Mouse (Mus musculus) adrenal gland, adult 10 weeks (tissue): ENCODE measurements around the gene Ncoa5. TPM values are rescaled to one million over a fixed set of nuclear protein-coding genes. Genes with fewer than 3 reads are reported as not detected.

Experiments
- polyA plus RNA-seq: library from polyadenylated mRNA; stranded (reverse); fragments of 350-450 nt; fragmentation: Illumina TruSeq; extraction: RNeasy Lipid Tissue Mini Kit (QIAGEN cat#74804); gene quantifications from one replicate; pipeline ENCODE4 v1.2.3, GENCODE M21; 2014; ENCODE audit warnings: low read depth, low replicate concordance

Gene Ncoa5
- 11.4 TPM for polyA plus RNA-seq

DNA sequence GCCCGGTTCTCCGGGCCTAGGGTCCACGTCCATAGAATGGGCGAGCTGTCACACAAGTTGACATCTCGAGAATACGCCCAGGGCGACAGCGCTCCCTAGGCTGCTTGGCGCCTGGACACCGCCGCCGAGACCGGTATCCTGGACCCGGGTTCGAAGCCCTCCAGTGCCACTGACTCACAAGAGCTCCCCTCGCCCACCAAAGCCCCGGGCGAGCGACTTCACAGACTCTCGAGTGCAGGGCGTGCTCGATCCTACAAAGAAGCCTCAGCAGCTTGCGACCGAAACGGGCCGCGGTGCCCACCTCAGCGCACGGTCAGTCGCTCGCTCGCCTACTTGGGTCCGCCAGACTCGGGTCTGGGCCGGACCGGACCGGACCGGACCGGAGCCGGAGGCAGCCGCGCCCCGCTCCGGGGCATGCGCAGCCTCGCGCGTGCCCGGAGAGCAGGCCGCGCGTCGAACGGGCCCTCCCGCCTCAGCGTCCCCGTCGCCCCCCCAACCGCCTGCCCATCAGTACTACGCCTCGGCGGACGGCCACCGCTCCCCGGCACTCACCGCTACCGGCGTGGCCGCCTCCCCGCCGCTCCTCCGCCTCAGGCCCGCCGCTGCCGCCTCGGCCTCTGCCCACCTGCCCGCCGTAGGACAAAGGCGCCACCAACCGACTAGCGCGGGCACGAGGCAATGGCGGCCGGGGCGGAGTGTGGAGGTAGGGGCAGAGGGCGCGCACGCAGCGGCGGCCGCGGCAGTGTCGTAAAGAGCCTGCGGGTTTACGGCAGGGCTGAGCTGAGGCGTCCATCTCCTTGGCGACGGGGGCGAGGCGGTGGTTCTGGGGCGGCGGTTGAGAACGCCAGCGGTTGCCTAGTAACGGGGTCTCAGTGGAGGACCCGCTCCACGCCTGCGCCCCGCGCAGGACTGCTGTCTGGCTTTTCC, at the start of gene Ncoa5:
Ncoa5 (minus strand) TSS at position 737 of the 927 bp plus-strand sequence.

DNA sequence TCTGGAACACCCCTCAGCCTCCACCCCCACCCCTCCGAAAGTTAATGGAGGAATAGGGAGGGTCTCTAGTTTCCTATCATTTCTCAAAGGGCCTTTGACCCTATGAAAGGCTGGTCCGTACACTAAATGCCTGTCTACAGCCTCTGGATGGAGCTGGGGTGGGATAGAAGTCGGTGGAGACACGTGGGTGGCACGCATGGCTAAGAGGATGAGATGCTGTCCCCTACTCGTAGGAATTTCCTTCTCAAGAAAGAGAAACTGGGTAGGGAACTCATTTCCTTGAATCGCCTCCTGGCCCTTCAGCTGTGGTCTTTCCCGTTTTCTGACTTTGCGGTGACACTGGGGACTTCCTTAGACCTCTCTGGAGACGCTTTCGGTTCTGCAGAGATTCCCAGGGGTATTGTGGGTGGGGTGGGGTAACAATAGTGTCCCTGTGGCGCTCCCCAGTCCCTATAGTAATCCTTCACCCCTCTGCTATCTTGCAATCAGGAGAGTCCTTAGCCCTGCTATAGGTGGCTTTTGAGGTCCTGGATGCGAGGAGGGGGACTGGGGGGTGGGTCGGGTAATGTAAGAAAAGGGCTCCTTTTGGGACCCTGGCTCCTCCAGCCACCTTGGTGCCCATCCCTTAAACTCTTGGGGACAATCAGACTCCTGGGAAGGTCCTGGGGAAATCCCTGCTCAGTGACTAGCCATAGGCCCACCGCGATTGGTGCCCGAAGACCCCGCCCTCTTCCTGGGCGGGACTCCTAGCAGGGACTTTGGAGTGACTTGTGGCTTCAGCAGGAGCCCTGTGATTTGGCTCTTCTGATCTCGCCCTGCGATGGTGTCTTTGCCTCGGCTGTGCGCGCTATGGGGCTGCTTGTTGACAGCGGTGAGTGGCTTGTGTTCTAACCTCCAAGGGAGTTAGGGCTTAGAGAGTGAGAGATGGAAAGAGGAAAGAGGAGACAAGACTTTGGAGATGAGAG, 20.5 kb upstream of the Ncoa5 start, which contains the start of gene Cd40:
Cd40 (plus strand) TSS at position 740 of the 965 bp plus-strand sequence.

DNA sequence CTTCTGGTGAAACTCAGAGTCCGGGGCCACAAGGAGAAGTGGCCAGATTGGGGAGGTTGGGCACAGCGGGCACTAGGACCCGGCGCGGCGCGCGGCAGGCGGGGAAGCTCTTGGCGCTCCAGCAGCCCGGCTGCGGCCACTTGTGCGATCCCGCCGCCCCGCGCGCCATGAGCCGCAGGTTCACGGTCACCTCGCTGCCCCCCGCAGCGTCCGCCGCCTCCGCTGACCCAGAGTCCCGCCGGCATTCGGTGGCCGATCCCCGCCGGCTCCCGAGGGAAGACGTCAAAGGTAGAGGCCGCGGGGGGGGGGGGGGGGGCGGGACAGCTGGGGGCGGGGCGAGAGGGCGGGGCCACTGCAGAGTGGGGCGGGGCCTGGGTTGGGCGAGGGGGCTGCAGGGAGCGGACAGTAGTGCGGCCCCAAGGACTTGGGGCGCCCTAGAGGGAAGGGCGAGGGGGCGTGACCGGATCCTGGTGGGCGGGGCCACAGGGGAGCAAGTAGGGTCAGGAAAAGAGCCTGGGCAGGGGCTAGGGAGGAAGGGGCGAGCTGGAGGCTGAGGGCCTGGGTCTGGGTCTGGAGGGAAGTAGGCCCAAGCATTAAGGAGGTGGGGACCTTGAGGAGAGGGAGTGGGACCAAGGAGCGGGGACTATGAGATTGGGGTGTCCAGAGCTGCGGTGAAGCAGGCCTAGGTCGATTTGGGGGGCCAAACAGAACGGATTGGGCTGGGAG, 73.8 kb downstream of the Ncoa5 start, which contains the start of gene Slc12a5:
Slc12a5 (plus strand) TSS at position 87 of the 726 bp plus-strand sequence.

Other genes starting within 250 kb of the Ncoa5 start
- 3.9 TPM for gene Snx21, start 249.0 kb downstream of the Ncoa5 start, polyA plus RNA-seq
- not detected for gene Acot8, start 230.0 kb downstream of the Ncoa5 start, polyA plus RNA-seq
- 1.8 TPM for gene Zswim3, start 229.8 kb downstream of the Ncoa5 start, polyA plus RNA-seq
- gene Zswim1, start 212.2 kb downstream of the Ncoa5 start, polyA plus RNA-seq: 4.4 TPM
- not detected for gene Spata25, start 206.3 kb downstream of the Ncoa5 start, polyA plus RNA-seq
- gene Ctsa, start 202.0 kb downstream of the Ncoa5 start, polyA plus RNA-seq: 30.7 TPM
- not detected for gene Neurl2, start 201.4 kb downstream of the Ncoa5 start, polyA plus RNA-seq
- gene Pltp, start 177.2 kb downstream of the Ncoa5 start, polyA plus RNA-seq: 0.87 TPM
- 4.0 TPM for gene Pcif1, start 155.6 kb downstream of the Ncoa5 start, polyA plus RNA-seq
- 0.17 TPM for gene Zfp335, start 123.1 kb downstream of the Ncoa5 start, polyA plus RNA-seq
- gene Mmp9, start 94.1 kb downstream of the Ncoa5 start, polyA plus RNA-seq: not detected
- gene Slc12a5, start 74.1 kb downstream of the Ncoa5 start, polyA plus RNA-seq: 4.1 TPM
- gene Cd40, start 20.8 kb upstream of the Ncoa5 start, polyA plus RNA-seq: 0.17 TPM
- not detected for gene 1700025C18Rik, start 55.9 kb upstream of the Ncoa5 start, polyA plus RNA-seq
- not detected for gene Cdh22, start 200.0 kb upstream of the Ncoa5 start, polyA plus RNA-seq